Mouse (Mus musculus): ENCODE data around the gene Hsp90aa1. TPM values are rescaled to one million over a fixed set of nuclear protein-coding genes. Genes with fewer than 3 reads are reported as not detected.

The Hsp90aa1 gene
- total RNA-seq, 1 experiment from 2014 or later, result 290 TPM

- no peak for ATAC-seq (ENCODE audit: extremely low read depth, insufficient number of reproducible peaks, low FRiP score, poor library complexity, severe bottlenecking)
Observed at GRCm38 (mm10) chr12:110667466-110668077, 35.0 kb downstream of the Hsp90aa1 start.

- ATAC-seq (ENCODE audit: extremely low read depth, insufficient number of reproducible peaks, low FRiP score, poor library complexity, severe bottlenecking), result no peak
Observed at GRCm38 (mm10) chr12:110661746-110662145, 40.8 kb downstream of the Hsp90aa1 start.

GRCm38 (mm10) chr12:110651464-110651863 is 51.1 kb downstream of the Hsp90aa1 start:
- no peak for ATAC-seq (ENCODE audit: extremely low read depth, insufficient number of reproducible peaks, low FRiP score, poor library complexity, severe bottlenecking)

GRCm38 (mm10) chr12:110650241-110650641 is 52.3 kb downstream of the Hsp90aa1 start:
- ATAC-seq (ENCODE audit: extremely low read depth, insufficient number of reproducible peaks, low FRiP score, poor library complexity, severe bottlenecking), result no peak

Other genes with a start within 250 kb of the Hsp90aa1 start
- 169 and 190 TPM in 2 replicates for gene Dync1h1, start 101.3 kb downstream of the Hsp90aa1 start, total RNA-seq (2017)
- not detected in 2 replicates for gene 1700001K19Rik, start 20.1 kb downstream of the Hsp90aa1 start, total RNA-seq (2017)
- gene Wdr20, start 35.2 kb upstream of the Hsp90aa1 start, total RNA-seq (2017), result 59.0 and 63.6 TPM in 2 replicates
- 0.25 and 0.70 TPM in 2 replicates for gene Mok, start 138.2 kb upstream of the Hsp90aa1 start, total RNA-seq (2017)
- 12.8 and 13.6 TPM in 2 replicates for gene Zfp839, start 147.5 kb upstream of the Hsp90aa1 start, total RNA-seq (2017)
- 25.8 and 26.6 TPM in 2 replicates for gene Cinp, start 186.4 kb upstream of the Hsp90aa1 start, total RNA-seq (2017)
- gene Tecpr2, start 186.5 kb upstream of the Hsp90aa1 start, total RNA-seq (2017), result 3.9 and 4.9 TPM in 2 replicates

Measured in neutrophil, adult 5-6 weeks (primary cell).